Mouse (Mus musculus): Measurements from ENCODE around the gene Camk1d.

The Camk1d gene

DNA sequence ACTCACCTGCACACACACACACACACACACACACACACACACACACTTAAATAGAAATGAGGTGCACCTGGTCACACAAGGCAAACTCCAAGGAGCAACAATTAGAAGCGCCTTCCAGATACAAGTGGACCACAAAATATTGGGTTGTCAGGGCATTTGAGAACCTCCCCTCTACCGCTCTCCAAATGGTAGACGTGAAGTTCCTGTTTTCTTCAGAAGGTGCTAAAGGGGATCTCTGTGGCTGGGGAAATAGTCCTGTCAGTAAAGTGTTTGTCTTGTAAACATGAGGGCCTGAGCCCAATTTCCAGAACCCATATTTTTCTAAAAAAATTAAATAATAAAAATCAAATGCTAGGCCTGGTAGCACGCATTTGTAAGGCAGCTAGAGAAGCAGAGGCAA, 4.4 kb downstream of the Camk1d start:
- in situ Hi-C loops (cut with MboI, MseI): loop anchor here (5.0 kb wide), 1 partner anchor 48 kb away; no protein-coding TSS in a partner anchor

DNA sequence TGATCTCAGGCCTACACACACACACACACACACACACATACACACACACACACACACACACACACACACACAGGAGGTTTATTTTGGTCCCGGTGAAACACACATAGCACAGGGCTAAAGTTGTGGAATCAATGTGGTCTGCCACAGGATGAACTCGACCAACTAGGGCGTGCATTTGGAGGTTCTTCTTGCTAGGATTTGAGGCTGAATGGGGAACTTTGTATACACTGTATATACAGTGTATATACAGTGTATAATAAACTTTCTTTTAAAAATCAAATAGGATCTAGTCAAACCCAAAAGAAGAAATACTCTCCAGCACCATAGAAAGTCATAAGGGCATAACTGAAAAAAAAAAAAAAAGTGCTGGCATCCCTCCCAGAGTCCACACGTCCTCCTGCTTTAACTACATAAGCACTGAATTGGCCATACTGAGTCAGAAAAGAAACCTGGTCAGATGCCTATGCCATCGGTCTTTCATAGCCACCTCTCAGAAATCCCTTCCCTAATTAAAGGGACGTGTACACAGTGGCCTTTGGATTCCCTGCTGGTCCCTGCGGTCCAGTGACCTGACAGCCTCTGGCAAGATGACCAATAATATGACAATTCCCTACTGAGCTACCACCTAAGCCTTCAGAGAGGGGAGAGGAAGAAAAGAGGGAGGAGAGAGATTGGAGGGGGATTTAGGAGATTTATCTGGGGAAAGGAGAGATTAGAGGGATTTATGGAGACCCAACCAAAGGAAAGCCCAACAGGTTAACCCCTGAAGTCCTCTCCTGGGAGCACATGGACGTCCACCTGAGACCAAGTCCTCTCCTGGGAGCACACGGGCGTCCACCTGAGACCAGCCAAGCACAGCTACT, 6.2 kb downstream of the Camk1d start:
- in situ Hi-C loops (cut with MboI, MseI): no loop called here

DNA sequence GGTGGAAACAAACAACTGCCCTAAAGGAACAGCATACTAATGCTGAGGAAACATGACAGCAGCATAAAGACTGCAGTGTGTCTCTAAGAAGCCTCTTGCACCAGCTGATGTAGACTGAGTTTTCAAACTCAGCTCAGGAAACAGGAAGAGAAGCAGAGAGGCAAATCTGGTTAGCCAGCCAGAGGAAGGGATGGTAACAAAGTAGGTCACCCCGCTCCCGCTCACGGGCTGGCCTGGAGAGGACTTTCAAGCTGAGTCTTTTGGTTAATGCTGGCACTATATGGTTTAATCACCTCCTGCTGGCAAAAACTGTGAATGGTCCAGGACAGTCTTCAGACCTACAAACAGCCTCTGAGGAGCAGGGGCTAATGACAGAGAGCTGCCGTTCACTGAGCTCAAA, 7.7 kb downstream of the Camk1d start:
- in situ Hi-C loops (cut with MboI, MseI): no loop called here

DNA sequence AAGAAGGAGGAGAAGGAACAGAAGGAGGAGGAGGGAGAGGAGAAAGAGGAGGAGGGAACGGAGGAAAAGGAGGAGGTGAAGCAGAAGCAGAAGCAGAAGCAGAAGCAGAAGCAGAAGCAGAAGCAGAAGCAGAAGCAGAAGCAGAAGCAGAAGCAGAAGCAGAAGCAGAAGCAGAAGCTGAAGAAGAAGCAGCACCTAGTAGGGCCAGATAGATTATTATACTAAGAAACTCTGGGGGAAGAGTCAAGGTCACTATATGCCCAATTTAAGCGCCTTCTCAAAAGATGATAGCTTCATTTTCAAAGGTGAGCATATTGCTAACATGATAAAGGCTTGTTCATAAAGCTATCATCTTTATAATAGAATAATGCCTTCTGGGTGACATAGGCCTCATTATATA, 11.9 kb downstream of the Camk1d start:
- in situ Hi-C loops (cut with MboI, MseI): no loop called here

DNA sequence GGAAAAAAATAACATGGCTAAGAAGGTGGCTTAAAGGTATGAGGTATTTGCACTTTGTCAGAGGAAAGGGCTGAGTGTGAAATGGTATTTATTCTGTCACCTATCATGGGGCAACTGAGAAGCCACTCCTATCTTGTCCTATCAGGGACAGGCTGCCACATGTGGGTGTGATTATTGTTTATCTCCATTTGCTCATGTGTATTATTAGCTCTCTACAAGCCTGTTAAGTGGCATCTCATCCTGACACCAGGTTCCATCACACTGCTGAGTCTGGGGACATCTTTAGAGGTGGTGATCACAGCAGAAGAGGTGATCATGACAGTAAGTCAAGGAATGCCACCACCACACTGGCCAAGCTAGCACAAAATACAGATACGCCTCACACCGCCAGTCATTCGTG, 13.4 kb downstream of the Camk1d start:
- in situ Hi-C loops (cut with MboI, MseI): no loop called here

DNA sequence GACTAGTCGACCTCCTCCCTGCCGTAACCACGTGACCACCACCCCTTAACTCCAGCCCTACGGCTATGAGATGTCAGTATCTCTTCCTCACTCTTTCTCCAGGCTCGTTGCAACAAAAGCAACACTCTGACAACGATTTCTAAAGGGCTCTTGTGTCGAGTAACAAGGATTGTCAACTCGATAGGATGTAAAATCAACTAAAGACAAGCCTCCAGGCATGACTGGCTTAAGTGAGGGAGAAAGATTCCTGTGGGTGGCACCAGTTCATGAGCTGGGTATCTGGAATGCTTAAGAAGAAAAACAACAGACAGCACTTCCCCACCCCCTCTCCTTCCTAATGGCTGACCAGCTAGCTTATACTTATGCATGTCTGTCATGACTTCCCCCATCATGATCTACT, 15.9 kb downstream of the Camk1d start:
- in situ Hi-C loops (cut with MboI, MseI): loop anchor here (5.0 kb wide), 1 partner anchor 61 kb away; no protein-coding TSS in a partner anchor

DNA sequence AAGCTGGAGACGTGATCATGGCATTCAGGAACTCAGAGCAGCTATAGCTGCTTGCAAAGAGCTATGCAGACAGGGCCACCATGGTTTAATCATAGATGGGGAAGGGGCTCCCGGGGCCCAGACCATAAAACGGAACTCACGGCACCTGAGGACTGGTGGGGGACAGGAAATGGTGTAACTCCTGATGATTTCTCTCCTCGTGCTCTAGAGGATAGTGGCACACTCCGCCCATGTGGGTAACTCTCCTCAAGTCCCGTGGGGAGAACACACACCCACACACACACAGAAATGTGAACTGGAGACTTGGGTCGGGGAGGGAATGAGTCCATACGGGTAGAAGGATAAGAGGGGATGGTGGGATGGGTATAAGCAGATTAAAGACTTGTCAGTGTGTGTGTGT, 20.2 kb downstream of the Camk1d start:
- in situ Hi-C loops (cut with MboI, MseI): no loop called here

DNA sequence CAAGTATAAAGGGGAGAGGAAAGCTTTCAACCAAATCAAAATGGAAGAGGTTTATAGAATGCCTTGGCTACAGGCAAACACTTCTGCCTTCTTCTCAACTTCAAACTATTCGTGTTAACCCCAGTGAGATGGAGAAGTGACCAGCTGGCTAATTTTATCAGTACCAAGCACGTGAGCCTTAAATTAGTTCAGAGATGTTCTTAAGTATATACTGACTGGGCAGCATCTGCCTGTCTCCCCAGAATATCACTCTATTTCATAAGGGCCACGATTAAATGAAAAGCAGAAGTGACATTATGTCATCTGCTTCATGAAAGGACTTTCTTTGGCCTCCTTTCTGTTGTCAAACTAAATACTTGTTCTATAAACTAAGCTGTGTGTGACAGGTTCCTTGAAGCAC, 22.6 kb downstream of the Camk1d start:
- in situ Hi-C loops (cut with MboI, MseI): no loop called here

DNA sequence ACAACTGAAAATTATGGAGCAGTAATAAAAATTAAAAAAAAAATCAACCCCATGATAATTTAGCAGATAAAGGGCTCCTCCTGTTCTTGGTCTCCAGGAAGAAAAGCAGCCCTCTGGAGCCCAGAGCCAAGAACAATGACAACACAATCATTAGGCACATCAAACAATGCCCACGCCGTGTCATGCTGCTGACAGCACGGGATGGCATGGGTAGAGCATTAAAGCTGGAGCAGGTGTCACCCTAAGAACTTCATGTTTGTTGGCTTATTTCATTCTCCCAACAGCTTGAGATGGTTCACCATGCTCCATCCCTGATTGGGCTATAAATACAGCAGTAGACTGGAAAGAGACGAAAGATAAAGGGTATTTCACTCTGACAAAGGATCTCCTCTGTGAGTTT, 30.9 kb downstream of the Camk1d start:
- in situ Hi-C loops (cut with MboI, MseI): no loop called here

DNA sequence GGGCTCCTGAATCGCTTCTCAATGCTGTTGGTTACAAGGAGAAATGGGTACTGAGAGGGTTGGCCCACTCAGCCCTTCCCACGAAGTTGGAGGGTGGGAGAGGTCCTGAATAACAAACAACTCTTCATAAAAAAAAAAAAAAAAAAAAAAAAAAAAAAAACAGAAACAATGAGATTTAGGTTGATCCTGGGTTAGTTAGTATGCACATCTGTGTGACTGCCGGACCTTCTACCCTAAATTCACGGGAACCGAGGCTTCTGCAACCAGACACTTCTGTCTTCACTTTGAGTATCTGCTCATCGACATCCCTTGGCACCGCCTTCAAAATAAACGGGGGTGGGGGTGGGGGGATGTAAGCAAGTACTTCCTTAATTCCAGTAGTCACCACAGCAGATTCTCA, 32.4 kb downstream of the Camk1d start:
- in situ Hi-C loops (cut with MboI, MseI): no loop called here

DNA sequence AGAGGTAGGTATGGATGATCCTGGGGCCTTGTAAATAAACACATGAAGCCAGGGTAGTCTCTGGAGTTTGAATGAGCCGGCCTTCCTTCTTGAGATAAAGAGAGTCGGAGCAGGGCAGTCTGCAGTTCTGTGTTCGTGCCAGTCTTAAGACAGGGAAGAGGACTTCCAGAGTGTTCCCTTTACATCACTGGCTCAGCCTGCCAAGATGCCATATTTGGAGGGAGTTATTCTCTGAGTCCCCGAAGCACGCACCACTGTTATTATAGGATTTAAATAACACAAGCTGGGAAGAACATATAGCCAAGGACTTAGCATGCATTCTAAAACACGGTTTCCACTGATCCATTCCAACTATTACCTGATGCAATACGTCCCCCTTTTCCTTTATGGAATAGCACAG, 33.0 kb downstream of the Camk1d start:
- in situ Hi-C loops (cut with MboI, MseI): no loop called here

DNA sequence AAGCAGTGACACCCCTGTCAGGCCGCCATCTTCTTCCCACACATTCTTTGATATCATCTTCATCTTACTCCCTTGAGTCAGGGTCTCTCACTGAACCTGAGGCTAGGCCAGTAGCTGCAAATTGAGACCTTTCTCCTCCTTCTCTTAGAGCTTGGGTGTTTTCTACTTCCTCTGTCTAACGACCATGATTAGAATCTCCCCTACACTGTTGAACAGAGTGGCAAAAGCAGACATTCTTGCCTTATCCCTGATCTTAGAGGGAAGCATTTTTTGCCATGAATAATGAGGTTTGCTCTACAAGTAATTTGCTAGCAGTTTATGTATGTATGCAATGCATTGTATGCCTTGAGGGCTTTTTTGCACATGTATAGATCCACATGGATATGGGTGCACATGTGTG, 35.3 kb downstream of the Camk1d start:
- in situ Hi-C loops (cut with MboI, MseI): no loop called here

DNA sequence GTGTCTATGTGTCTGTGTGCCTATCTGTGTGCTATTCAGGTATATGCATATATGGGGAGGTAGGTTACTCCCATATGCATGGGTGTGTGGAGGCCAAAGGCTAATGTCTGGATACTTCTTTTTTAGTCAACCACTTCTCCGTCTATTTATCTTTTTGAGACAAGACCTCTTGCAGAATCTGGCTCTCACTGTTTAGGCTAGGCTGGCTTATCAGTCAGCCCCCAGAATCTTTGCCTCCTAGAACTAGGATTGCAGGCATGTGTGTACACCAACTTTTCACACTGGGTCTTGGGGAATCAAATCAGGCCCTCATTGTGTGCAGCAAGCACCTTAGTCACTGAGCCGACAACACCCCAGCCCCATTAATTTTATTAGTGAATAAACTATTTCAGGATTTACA, 36.8 kb downstream of the Camk1d start:
- in situ Hi-C loops (cut with MboI, MseI): no loop called here

DNA sequence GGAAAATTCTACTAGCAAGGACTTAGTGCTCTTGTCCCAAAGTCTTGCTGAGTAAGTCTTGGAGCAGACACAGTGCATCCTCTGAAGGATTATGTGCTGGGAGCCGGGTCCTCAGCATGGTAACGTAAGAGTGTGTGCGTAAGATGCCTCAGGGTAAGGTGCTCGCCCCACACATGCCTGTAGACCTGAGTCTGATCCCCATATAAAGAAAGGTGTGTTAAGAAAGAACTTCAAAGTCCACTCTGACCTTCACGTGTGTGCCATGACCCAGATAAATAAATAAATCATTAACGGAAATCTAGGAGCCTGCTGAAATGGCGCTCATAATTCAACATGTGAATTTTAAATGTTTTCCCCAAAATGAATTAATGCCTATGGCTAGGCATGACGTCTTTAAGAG, 37.5 kb downstream of the Camk1d start:
- in situ Hi-C loops (cut with MboI, MseI): no loop called here

DNA sequence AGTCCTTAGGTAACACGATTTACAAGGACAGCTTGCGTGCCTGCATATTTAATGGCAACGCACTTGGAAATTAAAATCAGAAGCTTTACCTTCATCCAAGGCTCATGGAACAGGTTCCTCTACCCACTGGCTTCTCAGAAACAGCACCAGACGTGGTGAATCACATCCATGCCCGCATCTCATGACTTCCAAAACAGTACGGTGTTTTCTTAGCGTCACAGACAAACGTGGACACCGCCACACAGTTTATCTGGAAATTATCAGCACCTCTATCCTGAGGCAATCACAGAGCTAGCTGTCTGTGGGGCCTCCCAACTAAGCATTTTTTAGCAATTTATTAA, 38.2 kb downstream of the Camk1d start:
- in situ Hi-C loops (cut with MboI, MseI): no loop called here

DNA sequence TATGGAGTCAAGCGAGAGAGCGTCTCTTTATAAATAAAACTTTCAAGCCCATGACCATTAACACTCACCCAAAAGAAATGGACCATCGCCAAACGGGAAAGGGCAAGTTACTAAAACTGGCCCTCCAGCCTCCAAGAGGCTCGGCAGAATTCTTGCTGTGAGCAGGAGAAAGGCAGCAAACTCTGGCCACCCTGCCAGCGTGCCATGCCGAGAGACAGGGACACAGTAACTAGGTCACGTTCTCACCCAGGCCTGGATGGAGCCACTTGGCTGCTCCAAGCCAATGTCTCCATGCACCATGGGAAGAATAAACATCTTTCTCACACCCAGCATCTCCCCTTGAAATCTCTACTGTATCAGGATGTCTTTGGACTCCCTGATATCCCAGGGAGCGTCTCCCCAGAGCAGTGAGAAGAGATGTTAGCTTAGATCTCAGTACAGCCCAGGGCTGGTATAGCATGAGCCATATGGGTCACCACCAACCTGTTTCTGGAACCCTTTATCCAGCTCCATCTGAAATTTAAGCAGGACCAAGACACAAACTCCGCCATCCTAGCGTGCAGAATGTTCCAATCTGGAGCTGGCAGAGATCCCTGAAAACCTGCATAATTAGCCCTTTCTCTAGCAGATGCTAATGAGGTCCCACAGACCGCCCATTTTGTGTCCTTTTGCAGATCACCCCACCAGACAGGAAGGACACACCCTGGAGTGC, 38.7 kb downstream of the Camk1d start:
- in situ Hi-C loops (cut with MboI, MseI): no loop called here

DNA sequence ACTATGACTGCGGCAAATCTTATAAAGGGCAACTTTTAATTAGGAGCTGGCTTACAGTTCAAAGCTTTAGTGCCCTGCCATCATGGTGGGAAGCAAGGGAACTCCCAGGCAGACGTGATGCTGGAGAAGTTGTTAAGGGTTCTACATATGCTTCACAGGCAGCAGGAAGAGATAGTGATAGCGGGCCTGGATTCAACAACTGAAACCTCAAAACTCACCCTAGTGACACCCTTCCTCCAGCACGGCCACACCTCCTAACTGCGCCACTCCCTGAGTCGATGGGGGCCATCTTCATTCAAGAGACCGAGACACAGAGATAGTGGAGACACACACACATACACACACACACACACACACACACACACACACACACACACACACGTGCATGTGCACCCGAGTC, 39.8 kb downstream of the Camk1d start:
- in situ Hi-C loops (cut with MboI, MseI): no loop called here

DNA sequence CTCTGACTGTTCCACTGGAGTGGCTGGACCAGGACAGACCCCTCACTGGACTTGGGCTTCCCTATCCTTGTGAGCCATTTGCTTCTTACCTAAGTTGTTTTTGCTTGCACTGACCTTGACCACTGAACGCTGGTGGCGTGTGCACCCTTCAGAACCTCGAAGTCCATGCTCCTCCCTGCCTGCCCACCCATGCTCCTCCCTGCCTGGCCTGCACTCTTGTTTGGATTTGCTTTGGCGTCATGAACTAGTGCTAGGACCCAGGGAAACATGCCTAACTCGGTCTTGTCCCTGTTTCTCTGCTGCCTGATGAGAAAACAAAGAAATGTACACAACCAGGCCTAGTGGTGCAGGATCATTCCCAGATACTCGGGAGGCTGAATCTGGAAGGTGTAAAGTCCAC, 40.5 kb downstream of the Camk1d start:
- in situ Hi-C loops (cut with MboI, MseI): no loop called here

DNA sequence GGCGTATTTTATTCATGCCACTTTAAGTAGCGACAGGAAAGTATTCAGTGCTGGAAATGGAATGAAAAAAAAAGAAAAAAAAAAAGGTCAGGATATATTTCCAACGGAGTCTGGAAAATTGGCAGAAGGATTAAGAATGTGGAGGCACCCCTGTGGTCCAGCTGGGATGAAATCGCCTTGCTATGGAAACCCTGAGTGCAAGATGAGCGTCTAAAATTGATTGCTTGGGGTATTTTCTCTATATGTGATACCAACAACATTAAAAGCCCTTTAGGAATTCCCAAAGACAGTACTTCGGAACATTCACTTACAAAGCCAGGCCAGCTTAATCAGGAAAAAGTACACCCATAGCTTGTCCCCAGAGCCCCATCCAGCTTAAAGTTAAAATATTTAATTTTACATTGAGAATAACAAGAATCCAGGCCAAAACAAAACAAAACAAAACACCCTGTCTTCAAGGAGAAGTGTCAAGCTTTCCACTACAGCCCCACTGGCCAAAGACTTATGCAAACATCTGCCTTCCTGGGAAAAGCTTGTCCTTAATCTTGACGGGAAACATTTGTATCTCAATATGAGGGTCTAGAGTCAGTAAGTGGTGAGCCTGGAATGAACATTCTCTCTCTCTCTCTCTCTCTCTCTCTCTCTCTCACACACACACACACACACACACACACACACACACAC, 41.3 kb downstream of the Camk1d start:
- in situ Hi-C loops (cut with MboI, MseI): no loop called here

DNA sequence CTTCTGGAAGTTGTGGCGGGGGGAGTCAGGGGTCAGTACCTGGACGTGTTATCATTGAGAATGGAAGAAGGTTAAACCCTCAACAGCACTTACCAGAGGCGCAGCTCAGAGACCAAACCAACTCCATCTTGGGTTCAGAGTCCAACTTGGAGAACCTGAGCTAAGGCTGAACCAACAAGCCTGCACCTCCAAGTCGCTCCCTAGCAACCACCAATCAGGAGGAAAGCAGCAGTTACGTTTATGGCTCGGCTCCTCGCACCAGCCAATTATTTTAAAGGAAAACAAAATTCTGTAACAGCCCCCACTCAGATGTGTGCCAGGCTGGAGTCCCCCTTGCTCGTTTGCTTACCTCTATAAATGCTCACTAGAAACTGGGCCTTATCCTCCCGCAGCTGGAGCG, 44.2 kb downstream of the Camk1d start:
- in situ Hi-C loops (cut with MboI, MseI): no loop called here

DNA sequence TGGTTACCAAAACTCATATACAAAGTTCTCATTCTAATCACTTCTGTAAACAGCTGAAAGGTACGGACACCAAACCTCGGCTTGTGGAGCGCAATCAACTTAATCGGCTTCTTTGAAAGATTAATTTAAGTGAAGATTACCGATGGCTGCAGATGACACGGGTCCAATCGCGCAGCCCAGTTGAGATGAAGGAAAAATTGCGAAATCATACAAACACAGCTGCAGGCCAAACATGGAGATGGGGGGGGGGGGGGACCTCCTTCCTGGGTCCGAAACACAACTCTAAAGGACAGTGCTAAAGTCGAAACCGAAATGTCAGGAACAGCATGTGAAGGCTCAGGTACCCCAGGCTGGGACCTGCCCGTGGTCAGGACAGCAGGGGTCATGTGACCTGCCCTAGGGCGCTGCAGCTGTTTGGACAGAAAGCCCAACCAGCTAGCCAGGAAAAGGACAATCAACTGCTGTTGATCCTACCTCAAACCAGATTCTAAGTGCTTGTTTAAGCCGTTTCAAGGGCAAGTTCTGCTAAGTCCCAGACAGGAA, 44.7 kb downstream of the Camk1d start:
- in situ Hi-C loops (cut with MboI, MseI): no loop called here

DNA sequence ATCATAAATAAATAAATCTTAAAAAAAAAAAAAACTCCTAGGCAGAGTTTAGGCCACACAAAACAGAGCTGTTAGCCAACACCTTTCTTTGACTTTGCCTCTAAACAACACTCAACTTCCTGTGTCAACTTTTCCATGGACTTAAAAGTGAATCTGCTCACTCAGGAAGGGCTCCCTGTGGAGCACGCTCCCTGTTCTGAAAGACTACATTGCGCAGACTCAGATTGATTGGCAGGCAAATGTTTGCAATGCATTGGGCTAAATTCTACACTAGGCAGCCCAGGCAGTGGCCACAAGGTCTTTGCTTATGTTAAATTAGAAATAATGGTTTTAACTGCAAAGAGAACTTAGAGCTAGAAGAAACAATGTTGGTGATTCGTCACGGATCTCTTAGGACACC, 45.4 kb downstream of the Camk1d start:
- in situ Hi-C loops (cut with MboI, MseI): no loop called here
